Mouse (Mus musculus) urinary bladder, postnatal 10 days (tissue): ENCODE results near the gene Msh6.
"Not testable (repeated sequence)": the region's sequence is repeated elsewhere in the genome, so short reads cannot be mapped to it uniquely, and the experiment has no call there.

Source experiments
- DNase-seq: peaks from one replicate; pipeline ENCODE4 v3.0.0; 2022; ENCODE audit warnings: low spot score

Msh6 gene

DNA sequence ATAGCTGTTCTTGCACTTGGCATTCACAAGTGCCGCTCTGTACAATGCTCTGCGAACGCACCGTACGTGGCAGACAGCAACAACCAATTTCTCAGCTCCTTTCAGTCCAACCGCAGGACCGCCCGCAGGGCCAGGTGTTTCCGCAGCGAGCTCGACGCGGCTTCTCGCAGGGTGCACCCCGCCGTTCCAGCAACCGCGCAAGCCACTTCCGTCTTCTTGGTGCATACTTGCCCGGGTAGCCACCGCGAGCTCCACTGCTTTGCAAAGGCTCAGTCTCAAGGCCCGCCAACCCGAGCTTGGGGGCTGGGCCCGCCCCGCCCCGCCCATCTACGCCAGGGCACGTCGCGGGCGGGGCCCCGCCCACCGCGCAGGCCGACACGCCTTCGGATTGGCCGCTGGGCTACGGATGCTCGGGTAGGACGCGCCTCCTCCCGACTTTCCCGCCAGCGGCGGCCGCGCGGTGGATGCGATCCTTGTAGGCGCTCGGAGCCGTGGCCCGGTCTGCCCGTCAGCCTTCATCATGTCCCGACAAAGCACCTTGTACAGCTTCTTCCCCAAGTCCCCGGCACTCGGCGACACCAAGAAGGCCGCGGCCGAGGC is at the start of gene Msh6:
Gene Msh6, plus strand, starts transcription at position 434 of the 600 bp plus-strand sequence.
- DNase-seq = peak; percentile 43

- DNase-seq = no peak
These were observed 40.5 kb upstream of the Msh6 start for GRCm38 (mm10) chr17:87934326-87934725.

GRCm38 (mm10) chr17:87934736-87935135 is 40.1 kb upstream of the Msh6 start:
- DNase-seq = no peak

DNA sequence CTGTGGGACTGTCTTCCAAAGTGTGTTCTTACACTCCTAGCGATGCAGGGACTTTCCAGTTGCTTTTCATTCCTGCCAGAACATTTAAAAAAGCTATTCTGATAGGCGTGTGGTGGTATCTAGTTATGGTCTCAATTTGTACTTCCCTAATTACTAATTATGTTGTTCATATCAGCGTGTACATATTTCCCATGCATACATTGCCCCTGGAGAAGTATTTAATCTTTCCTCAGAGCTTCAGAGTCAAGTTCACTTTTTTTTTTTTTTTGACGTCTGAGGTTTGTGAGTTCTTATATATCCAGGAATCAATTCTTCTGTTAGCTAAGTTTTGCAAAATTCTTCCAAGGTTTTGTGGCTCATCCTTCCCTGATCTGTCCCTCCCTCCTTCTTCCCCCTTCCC is 38.7 kb upstream of the Msh6 start:
- DNase-seq = no peak

GRCm38 (mm10) chr17:87948965-87949584 is 25.8 kb upstream of the Msh6 start:
- peak; percentile 50 for DNase-seq

GRCm38 (mm10) chr17:87954618-87955124 is 20.2 kb upstream of the Msh6 start:
- not testable (repeated sequence) for DNase-seq

DNA sequence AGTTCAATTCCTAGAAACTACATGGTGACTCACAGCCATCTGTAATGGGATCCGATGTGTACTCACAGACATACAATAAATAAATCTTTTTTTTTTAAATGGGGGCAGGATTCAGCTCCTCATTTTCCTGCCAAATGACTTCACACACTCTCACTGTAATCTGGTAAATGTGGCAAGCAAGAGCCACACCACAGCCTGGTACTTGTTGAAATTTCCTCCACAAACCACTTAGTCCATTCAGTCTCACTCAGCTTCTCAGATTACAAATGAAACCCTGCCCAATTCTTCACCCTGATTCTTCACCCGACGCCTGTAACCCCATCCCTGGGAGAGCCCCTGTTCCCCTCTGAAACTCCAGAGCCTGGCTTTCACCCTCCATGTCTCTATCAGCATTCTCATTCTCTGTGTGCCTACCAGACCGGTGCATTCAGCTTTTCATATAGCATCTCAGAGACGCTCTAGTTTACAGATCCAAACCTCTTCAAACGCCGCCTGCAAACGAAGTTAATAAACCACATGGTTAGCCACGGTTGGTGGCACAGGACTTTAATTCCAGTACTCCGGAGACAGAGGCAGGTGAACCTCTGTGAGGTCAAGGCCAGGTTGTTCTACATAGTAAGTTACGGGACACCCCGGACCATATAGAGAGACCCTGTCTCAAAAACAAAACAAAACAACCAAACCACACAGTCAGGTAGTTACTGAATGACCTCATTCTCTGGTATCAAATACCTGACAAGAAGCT is 17.6 kb upstream of the Msh6 start:
- DNase-seq = no peak

DNA sequence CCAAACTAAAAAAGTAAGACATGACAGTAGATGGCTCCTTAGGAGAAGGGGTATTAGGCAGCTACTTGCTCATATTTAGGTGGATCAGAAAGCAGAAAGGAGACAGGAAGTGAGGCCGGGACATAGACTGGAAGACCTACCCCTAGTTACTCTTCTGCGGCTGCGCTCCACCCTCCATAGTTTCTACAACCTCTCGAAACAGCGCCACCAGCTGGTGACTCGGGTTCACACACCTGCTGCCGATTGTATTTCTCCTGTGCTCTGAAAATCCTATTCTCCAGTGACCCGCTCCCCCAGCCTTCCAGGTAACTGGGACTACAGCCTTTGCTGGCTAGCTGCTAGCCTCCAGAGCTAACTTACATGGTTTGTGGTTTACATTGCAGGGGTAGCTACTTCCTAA is 16.6 kb upstream of the Msh6 start:
- DNase-seq = no peak

GRCm38 (mm10) chr17:87959406-87959805 is 15.5 kb upstream of the Msh6 start:
- DNase-seq = not testable (repeated sequence)

GRCm38 (mm10) chr17:87959931-87960330 is 14.9 kb upstream of the Msh6 start:
- DNase-seq = not testable (repeated sequence)

DNA sequence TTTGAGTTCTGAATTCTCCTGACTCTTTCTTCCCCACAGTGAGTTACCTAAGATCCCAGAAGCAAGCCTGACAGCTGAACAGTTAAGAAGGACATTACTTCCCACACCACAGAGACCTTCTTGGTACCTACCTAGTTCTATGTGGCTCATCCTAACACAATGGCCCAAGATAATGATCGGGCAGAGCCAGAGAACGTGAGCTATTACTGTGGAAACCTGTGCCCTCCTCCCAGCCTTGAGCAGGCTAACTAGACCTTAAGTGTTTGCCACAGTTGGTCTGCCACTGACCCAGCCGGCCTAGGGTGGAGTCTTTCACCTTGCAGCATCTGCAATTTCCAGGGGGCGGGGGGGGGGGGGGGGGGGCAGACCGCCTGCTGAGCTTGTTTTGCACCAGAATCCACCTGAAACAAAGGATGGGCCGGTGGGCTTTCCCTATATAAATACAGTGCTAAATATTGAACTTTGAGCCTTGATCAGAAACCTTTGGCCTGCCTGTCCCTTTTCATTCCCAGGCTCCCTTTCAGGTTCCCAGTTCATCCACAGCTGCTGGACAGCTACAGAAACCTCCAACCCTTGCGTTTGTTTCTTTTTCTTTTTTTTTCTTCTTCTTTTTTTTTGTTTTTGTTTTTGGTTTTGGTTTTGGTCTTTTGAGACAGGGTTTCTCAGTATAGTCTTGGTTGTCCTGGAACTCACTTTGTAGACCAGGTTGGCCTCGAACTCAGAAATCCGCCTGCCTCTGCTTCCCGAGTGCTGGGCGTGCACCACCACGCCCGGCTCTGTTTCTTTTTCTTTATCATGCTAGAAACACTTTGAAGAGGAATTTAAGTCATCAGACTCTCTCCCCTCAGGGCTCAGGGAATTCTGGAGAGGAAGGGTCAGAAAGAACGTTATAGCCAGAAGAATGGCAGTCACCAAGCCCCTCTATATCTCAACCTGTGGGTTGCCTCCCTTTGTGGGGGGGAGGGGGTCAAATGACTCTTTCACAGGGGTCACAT is 11.5 kb upstream of the Msh6 start:
- DNase-seq = no peak

GRCm38 (mm10) chr17:87968483-87968926 is 6.4 kb upstream of the Msh6 start:
- not testable (repeated sequence) for DNase-seq

DNA sequence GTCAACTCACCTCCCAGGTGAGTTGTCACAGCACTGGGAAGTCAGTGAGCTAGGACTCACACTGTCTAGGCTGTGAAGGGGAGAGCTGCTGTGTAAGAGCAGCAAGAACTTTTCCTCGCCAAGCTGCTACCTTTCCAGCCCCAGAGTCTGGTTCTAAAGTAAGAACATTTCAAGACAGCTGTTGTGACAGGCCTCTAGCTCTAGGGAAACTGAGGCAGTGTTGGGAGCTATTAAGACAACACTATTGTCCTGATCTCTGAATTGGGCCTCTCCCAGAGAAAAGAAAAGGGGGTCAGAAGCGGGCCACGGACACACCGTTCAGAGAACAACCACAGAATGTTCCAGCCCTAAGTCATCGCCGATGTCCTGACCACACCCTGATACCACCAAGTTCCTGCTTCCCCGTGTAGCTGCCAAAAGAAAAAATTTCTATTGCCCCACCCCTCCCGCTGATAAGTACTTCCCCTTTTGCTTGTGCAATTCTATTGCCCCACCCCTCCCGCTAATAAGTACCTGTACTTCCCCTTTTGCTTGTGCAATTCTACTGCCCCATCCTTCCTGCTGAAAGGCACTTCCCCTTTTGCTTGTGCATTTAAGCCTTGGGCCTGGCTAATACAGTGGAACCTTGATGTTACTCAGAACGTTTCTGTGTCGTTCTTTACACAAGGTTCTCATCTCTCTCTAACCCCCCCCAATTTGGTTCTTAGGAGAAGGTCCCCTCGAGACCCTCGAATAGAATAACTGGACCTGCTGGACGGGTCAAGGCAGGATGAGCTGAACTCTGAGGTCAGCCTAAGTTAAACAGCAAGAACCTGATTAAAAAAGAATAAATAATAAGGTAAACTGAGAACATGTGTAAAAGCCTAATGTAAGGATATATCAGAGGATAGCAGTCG is 2.9 kb upstream of the Msh6 start:
- not testable (repeated sequence) for DNase-seq

DNA sequence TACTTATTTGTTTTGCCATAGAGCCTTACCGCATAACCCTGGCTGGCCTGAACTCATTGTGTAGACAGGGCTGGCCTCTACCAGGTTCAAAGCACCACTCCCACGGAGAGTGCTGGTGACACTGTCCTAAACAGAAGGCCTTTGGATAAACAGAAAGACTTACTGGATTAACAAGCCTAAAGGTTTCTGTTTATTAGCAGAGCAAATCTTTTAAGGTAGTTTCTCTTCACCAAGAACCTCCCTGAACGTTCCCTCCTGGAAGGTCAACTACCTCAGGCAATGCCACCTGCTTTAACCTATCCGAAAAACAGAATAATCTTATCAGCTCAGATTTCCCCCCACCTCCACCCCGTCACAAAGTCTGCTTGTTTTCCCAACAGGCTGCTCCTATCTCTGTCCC is 2.0 kb upstream of the Msh6 start:
- no peak for DNase-seq

DNA sequence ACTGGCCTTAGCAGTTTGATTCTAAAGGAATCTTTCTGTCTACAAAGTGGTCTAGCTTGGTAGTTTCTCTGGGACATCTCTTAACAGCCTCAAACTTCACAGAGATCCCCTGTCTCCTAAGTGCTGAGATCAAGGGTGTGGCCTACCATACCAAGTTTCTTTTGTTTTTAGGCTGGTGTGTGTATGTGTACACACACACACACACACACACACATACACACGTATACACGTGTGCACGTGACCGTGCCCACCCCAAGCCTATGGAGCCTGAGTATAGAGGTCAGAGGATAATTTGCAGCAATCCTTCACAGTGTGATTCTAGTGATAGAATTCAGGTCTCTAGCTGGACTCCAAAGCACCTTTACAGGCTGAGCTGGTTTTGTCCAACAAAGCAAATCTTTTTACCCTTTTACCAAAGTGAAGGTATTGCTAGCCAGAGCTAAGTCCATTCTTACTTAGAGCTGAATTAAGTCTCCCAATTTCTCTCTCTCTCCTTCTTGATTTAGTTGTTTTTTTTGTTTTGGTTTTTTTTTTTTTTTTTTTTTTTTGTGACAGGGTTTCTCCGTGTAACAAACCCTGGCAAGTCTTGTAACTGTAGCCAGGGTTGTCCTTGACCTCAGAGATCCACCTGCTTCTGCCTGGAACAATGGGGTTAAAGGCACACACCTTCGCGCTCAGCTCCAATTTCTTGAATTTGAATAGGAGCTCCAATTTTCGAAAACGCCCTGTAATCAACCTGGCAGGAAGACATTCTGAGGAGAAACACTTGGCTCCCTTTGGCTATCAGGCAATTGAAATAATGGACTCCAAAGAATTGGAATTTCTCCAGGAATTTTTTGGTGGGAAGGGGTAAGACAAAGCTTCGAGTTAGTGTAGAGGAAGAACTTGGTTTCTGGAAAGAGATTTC is 1.3 kb upstream of the Msh6 start:
- no peak for DNase-seq

DNA sequence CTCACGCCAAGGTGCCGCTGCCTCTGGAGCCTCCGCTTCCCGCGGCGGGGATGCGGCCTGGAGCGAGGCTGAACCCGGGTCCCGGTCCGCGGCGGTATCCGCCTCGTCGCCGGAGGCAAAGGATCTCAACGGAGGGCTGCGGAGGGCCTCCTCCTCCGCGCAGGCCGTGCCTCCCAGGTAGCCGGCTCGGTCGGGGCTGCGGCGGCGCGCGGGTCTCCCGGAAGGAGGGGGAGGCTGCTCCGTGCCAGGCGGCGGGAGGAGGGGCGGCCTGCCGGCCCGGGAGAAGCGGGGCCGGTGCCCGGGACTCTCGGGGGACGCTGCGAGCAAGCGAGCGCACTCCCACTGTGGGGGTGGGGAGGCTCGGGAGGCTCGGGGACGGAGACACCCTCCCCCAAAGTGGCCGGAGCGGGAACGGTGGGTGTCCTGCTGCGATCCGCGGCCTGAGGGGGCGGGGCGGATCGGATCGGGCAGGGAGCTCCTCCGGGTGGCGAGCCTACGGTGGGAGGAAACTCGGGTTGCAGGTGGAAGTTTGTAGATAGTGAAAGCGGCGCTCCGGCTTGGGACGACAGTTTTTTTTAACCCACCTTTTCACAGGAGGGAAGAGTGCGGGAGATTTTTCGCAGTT is 479 bp downstream of the Msh6 start:
- DNase-seq = peak; percentile 26

DNA sequence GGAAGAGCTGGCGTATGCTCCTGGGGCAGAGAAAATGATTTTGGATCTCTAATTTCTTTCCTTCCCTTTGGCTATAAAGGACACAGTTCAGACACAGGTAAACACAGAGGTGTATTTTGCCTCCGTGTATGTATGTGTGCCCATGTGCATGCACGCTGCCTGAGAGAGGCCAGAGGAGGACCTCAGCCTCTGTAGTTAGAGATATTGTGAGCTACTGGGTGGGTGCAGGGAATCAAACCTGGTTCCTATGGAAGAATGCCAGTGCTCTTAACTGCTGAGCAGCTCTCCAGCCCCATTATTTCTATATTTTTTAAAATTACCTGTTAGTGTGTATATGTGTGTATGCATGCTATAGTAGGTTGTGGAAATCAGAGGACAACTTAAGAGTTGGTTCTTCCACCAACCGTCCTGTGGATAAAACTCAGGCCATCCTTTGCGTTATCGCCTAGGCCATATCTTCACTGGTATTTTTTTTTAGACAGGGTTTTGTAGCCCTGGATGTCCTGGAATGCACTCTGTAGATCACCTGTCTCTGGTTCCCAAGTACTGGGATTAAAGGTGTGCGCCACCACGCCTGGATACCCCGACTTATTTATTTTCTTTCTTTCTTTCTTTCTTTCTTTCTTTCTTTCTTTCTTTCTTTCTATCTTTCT is 1.4 kb downstream of the Msh6 start:
- no peak for DNase-seq

- not testable (repeated sequence) for DNase-seq
These were observed 2.1 kb downstream of the Msh6 start for GRCm38 (mm10) chr17:87976927-87977326.

GRCm38 (mm10) chr17:87979696-87980095 is 4.8 kb downstream of the Msh6 start:
- DNase-seq = not testable (repeated sequence)
